Mouse (Mus musculus) intestine, postnatal 0 days (tissue): ENCODE measurements around the gene Rpl24. TPM values are rescaled to one million over a fixed set of nuclear protein-coding genes. Genes with fewer than 3 reads are reported as not detected.
"Not testable (repeated sequence)": the region's sequence is repeated elsewhere in the genome, so short reads cannot be mapped to it uniquely, and the experiment has no call there.

Experiments
- ATAC-seq: fragments of 200-750 bp; cut with Nextera tagmentation; 2 replicates; pipeline ENCODE4 v1.8.0; 2017; ENCODE audit warnings: mild to moderate bottlenecking, moderate TSS enrichment, moderate library complexity
- H3K27ac ChIP-seq: fragments of 300-500 bp; sonication (generic); 2 replicates; pipeline ENCODE4 v1.5.1; 2014; ENCODE audit warnings: mild to moderate bottlenecking, low read depth, low read length, moderate library complexity
- H3K27me3 ChIP-seq: fragments of 300-500 bp; sonication (generic); replicated peaks from 2 replicates; pipeline ENCODE4 v1.6.1; 2014; ENCODE audit warnings: low read length, mixed read lengths; ENCODE audit not compliant: control insufficient read depth, insufficient read depth
- H3K36me3 ChIP-seq: fragments of 300-500 bp; sonication (generic); 2 replicates; pipeline ENCODE4 v1.6.1; 2014; ENCODE audit warnings: mild to moderate bottlenecking, moderate library complexity; ENCODE audit not compliant: control insufficient read depth, insufficient read depth
- H3K4me1 ChIP-seq: fragments of 300-500 bp; sonication (generic); replicated peaks from 2 replicates; pipeline ENCODE4 v1.6.1; 2014; ENCODE audit warnings: antibody characterized with exemption, low read length, mixed read lengths; ENCODE audit not compliant: control insufficient read depth, insufficient read depth
- H3K4me2 ChIP-seq: fragments of 300-500 bp; sonication (generic); replicated peaks from 2 replicates; pipeline ENCODE4 v1.6.1; 2014; ENCODE audit warnings: low read depth, mild to moderate bottlenecking, moderate library complexity
- H3K4me3 ChIP-seq: fragments of 300-500 bp; sonication (generic); 2 replicates; pipeline ENCODE4 v1.5.1; 2014; ENCODE audit warnings: low read depth, low read length
- H3K9ac ChIP-seq: fragments of 300-500 bp; sonication (generic); 2 replicates; pipeline ENCODE4 v1.6.1; 2014; ENCODE audit warnings: mild to moderate bottlenecking, low read depth, low read length
- H3K9me3 ChIP-seq: fragments of 300-500 bp; sonication (generic); 2 replicates; pipeline ENCODE4 v1.6.1; 2016; ENCODE audit warnings: mixed run types; ENCODE audit not compliant: control insufficient read depth
- CTCF ChIP-seq: sonication (generic); IDR thresholded peaks from 2 replicates; pipeline ENCODE4 v1.5.1; 2016; ENCODE audit warnings: low read depth, mild to moderate bottlenecking, control low read depth, antibody characterized with exemption, moderate library complexity
- WGBS: fragments of 180-500 bp; shearing (Covaris S2); extraction: QIAGEN DNeasy Blood & Tissue Kit; methylation state at CpG from one replicate; pipeline ENCODE4 v1.1.7; 2014; 5-methylcytosine and 5-hydroxymethylcytosine counted together
- polyA plus RNA-seq: library from polyadenylated mRNA; unstranded; fragments of >200 nt; fragmentation: Nextera tagmentation; extraction: Ambion mirVana; gene quantifications from 2 replicates; pipeline ENCODE4 v1.2.1, GENCODE M21; 2015

The Rpl24 gene
- polyA plus RNA-seq, 1 experiment from 2014 or later = 521 TPM

DNA sequence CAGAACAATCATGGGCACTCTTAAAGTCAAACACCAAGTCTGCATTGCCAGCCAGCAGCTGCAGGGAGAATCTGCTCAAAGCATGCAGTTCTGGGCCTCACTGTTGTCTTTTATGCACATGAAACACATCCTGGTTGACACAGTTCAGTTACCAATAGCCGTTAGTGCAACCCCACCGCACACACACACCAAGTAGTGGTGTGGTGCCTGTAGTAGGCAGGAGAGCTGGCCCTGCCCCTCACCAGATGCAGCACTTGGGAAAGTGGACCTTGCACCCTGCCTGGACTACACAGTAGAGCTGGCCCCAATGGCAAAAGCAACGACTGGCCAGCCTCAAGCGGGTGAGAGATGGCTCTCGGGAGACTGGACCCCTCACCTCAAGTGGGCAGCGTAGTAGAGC is 26.4 kb upstream of the Rpl24 start:
- H3K9ac ChIP-seq = no peak overlapping the region
- H3K4me1 ChIP-seq = no peaks in the 10 kb centered on the region
- no peak overlapping the region for H3K27ac ChIP-seq
- no peak for TF ChIP-seq CTCF
- no peaks in the 10 kb centered on the region for H3K36me3 ChIP-seq
- no peaks in the 10 kb centered on the region for H3K27me3 ChIP-seq
- peak; percentile 49; the same call in 1 of the 2 replicates for ATAC-seq
- H3K9me3 ChIP-seq = no peaks in the 10 kb centered on the region
- 60% methylated on average over 6 of the region's 6 CpGs for WGBS
- no peak overlapping the region for H3K4me2 ChIP-seq
- H3K4me3 ChIP-seq = no peak overlapping the region

- Histone ChIP-seq H3K4me3 (no peak overlapping the region), H3K4me1 (no peaks in the 10 kb centered on the region), H3K27ac (no peak overlapping the region), H3K36me3 (no peaks in the 10 kb centered on the region), H3K9ac (no peak overlapping the region), H3K27me3 (no peaks in the 10 kb centered on the region), H3K4me2 (no peak overlapping the region), H3K9me3 (no peaks in the 10 kb centered on the region)
- ATAC-seq = no peak
- 95% methylated on average over 4 of the region's 4 CpGs for WGBS
- TF ChIP-seq CTCF = 0 out of 2 replicates have a peak, but pooled peaks have one; percentile 1
Measured at GRCm38 (mm10) chr16:55940781-55941180, 25.3 kb upstream of the Rpl24 start.

GRCm38 (mm10) chr16:55947266-55947665 is 18.8 kb upstream of the Rpl24 start:
- no peak for ATAC-seq
- 62% methylated on average over 3 of the region's 3 CpGs for WGBS
- TF ChIP-seq CTCF = no peak

GRCm38 (mm10) chr16:55947876-55948410 is 18.1 kb upstream of the Rpl24 start:
- H3K27ac ChIP-seq, H3K4me3 ChIP-seq, H3K9me3 ChIP-seq, H3K36me3 ChIP-seq, ATAC-seq, H3K9ac ChIP-seq, H3K4me2 ChIP-seq, H3K27me3 ChIP-seq, H3K4me1 ChIP-seq: not testable (repeated sequence)
- 85% methylated on average over 2 of the region's 2 CpGs for WGBS

More at GRCm38 (mm10) chr16:55947266-55947665, 18.8 kb upstream of the Rpl24 start:
- H3K9me3 ChIP-seq = no peaks in the 10 kb centered on the region
- no peak overlapping the region for H3K9ac ChIP-seq
- no peaks in the 10 kb centered on the region for H3K4me1 ChIP-seq
- no peaks in the 10 kb centered on the region for H3K36me3 ChIP-seq
- H3K4me2 ChIP-seq = no peak overlapping the region
- no peak overlapping the region for H3K4me3 ChIP-seq
- H3K27me3 ChIP-seq = no peaks in the 10 kb centered on the region
- no peak overlapping the region for H3K27ac ChIP-seq

GRCm38 (mm10) chr16:55948963-55949362 is 17.1 kb upstream of the Rpl24 start:
- TF ChIP-seq CTCF = no peak
- Histone ChIP-seq H3K4me3 (no peak overlapping the region), H3K4me1 (no peaks in the 10 kb centered on the region), H3K36me3 (no peaks in the 10 kb centered on the region), H3K27ac (no peak overlapping the region), H3K27me3 (no peaks in the 10 kb centered on the region), H3K4me2 (no peak overlapping the region), H3K9me3 (no peaks in the 10 kb centered on the region), H3K9ac (no peak overlapping the region)
- WGBS = 51% methylated on average over 7 of the region's 7 CpGs
- ATAC-seq = no peak

DNA sequence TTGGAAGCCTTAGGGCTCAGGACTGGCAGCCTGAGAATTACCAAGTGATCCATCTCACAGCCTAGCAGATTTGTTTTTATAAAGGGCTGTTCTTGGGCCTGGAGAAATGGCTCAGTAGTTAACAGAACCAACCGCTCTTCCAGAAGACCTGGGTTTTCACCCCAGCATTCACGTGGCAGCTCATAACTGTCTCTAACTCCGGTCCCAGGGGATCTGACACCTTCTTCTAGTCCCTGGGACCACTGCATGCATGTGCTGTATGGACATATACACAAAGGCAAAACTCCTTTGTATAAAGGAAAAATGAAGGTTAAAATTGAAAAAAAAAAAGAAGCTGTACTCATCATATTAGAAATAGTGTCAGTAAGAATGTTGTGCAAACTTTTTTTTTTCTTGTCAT is 15.6 kb upstream of the Rpl24 start:
- no peak overlapping the region for H3K4me3 ChIP-seq
- no peak overlapping the region for H3K4me2 ChIP-seq
- H3K36me3 ChIP-seq = no peaks in the 10 kb centered on the region
- H3K27ac ChIP-seq = no peak overlapping the region
- no peaks in the 10 kb centered on the region for H3K4me1 ChIP-seq
- 67% methylated on average over 3 of the region's 3 CpGs for WGBS
- no peak overlapping the region for H3K9ac ChIP-seq
- TF ChIP-seq CTCF = no peak
- no peaks in the 10 kb centered on the region for H3K27me3 ChIP-seq
- no peaks in the 10 kb centered on the region for H3K9me3 ChIP-seq
- no peak for ATAC-seq
